Mouse (Mus musculus) bone marrow macrophage, adult 2 months (primary cell): Measurements from ENCODE around the gene A530016L24Rik.

Experiments
- CTCF ChIP-seq: IDR thresholded peaks from 2 replicates; pipeline ENCODE4 v1.5.1; 2012; ENCODE audit warnings: low read depth, mild to moderate bottlenecking, low read length, moderate library complexity
- POLR2A ChIP-seq: IDR thresholded peaks from 2 replicates; pipeline ENCODE4 v1.6.1; 2012; ENCODE audit warnings: mild to moderate bottlenecking, low read depth, low read length, borderline replicate concordance

- TF ChIP-seq CTCF (no peak), POLR2A (no peak)
These were observed 21.9 kb upstream of the A530016L24Rik start for GRCm38 (mm10) chr12:112467387-112467786.
